In genomic region chr17:80887749-80888119, GRCm38 (mm10) we compare ENCODE assay signal across 9 mouse cellular contexts. TPM values are rescaled to one million over a fixed set of nuclear protein-coding genes. Genes with fewer than 3 reads are reported as not detected.
DNase-seq lines count a peak whose midpoint lies in the region; ATAC-seq and TF ChIP-seq lines count a peak whose summit lies in the region.
"Had no signal": no experiment of that assay in that cellular context is flagged by ENCODE, and none has a peak within 500 bp of the region (broad histone marks: within the 10 kb centered on the region; RNA-seq: fewer than 3 reads in every experiment).

No protein-coding gene starts in this region.

- peak overlapping the region; percentile 14; the same call in 1 of the 2 replicates for H3K4me2 ChIP-seq in forebrain, embryonic 16.5 days (ENCODE audit: low read length)
- H3K4me2 ChIP-seq in hindbrain, embryonic 12.5 days (replicated peaks), result peak overlapping the region; percentile 26; the same call in 1 of the 2 replicates
- peak overlapping the region; percentile 24; the same call in 1 of the 2 replicates for H3K4me2 ChIP-seq in midbrain, postnatal 0 days (ENCODE audit: low read depth, low read length, poor library complexity, severe bottlenecking)

- peak; percentile 39 for ATAC-seq in forebrain, embryonic 16.5 days
- peak; percentile 55; the same call in 1 of the 2 replicates for ATAC-seq in hindbrain, embryonic 12.5 days (ENCODE audit: low FRiP score)
- no peak for ATAC-seq in midbrain, postnatal 0 days (ENCODE audit: low FRiP score)

- no peak overlapping the region for H3K9ac ChIP-seq in forebrain, embryonic 16.5 days (replicated peaks; ENCODE audit: low read depth, low read length)
- no peak overlapping the region for H3K9ac ChIP-seq in hindbrain, embryonic 12.5 days
- no peak overlapping the region for H3K9ac ChIP-seq in midbrain, postnatal 0 days (replicated peaks; ENCODE audit: low read length, poor library complexity, severe bottlenecking)

- no peaks in the 10 kb centered on the region for H3K27me3 ChIP-seq in forebrain, embryonic 16.5 days (replicated peaks; ENCODE audit: control insufficient read depth, insufficient read depth, low read length)
- no peaks in the 10 kb centered on the region for H3K27me3 ChIP-seq in hindbrain, embryonic 12.5 days
- H3K27me3 ChIP-seq in midbrain, postnatal 0 days (ENCODE audit: insufficient read depth, low read length), result no peaks in the 10 kb centered on the region

- peak overlapping the region; percentile 20; the same call in 1 of the 2 replicates for H3K27ac ChIP-seq in gastrocnemius, adult 2 months
- H3K27ac ChIP-seq in forebrain, embryonic 16.5 days (ENCODE audit: low read length), result peak overlapping the region; percentile 33; the same call in 1 of the 2 replicates
- H3K27ac ChIP-seq in hindbrain, embryonic 12.5 days, result peak overlapping the region; percentile 79
- H3K27ac ChIP-seq in midbrain, postnatal 0 days (ENCODE audit: low read depth, low read length), result no peak overlapping the region

- TF ChIP-seq CTCF in gastrocnemius, adult 2 months (IDR thresholded peaks at IDR 0.05), result no peak
- TF ChIP-seq CTCF in midbrain, postnatal 0 days (IDR thresholded peaks at IDR 0.05), result no peak

- no peak for DNase-seq in gastrocnemius, adult 2 months
- no peak for DNase-seq in gastrocnemius, postnatal 36 days
- peak; percentile 19 for DNase-seq in midbrain, postnatal 0 days (ENCODE audit: low spot score)
- DNase-seq in adrenal gland, adult (ENCODE audit: inconsistent age in 2 of 2, low spot score in 1 of 2), result no peak
- no peak for DNase-seq in adrenal gland, adult 18-20 months (ENCODE audit: low spot score in 2 of 2)
- DNase-seq in thymus, adult 18-20 months, result no peak
- DNase-seq: lung, postnatal 4 days had no signal

- H3K36me3 ChIP-seq in forebrain, embryonic 16.5 days (ENCODE audit: control insufficient read depth, insufficient read depth), result no peaks in the 10 kb centered on the region
- H3K36me3 ChIP-seq in hindbrain, embryonic 12.5 days, result no peaks in the 10 kb centered on the region
- no peaks in the 10 kb centered on the region for H3K36me3 ChIP-seq in midbrain, postnatal 0 days (ENCODE audit: insufficient read depth, low read length)

- intact Hi-C loops in gastrocnemius, adult 2 months (cut with DNase I), result no loop called here
- intact Hi-C loops in gastrocnemius, postnatal 36 days (cut with DNase I), result no loop called here

- H3K9me3 ChIP-seq in forebrain, embryonic 16.5 days (ENCODE audit: control insufficient read depth, low read length), result no peaks in the 10 kb centered on the region
- no peaks in the 10 kb centered on the region for H3K9me3 ChIP-seq in hindbrain, embryonic 12.5 days (replicated peaks)
- no peaks in the 10 kb centered on the region for H3K9me3 ChIP-seq in midbrain, postnatal 0 days (ENCODE audit: low read length)

- H3K4me1 ChIP-seq in forebrain, embryonic 16.5 days (replicated peaks; ENCODE audit: control insufficient read depth, insufficient read depth, low read length), result peaks cover 14% of the 10 kb centered on the region
- peaks cover 22% of the 10 kb centered on the region for H3K4me1 ChIP-seq in hindbrain, embryonic 12.5 days
- H3K4me1 ChIP-seq in midbrain, postnatal 0 days (ENCODE audit: insufficient read depth, low read length), result peaks cover 3% of the 10 kb centered on the region; the same call in 1 of the 2 replicates

- WGBS in forebrain, embryonic 16.5 days, result 4% methylated on average over 8 of the region's 8 CpGs
- 22% methylated on average over 8 of the region's 8 CpGs for WGBS in hindbrain, embryonic 12.5 days
- WGBS in midbrain, postnatal 0 days, result 16% methylated on average over 8 of the region's 8 CpGs

- H3K4me3 ChIP-seq in gastrocnemius, adult 2 months, result peak overlapping the region; percentile 42
- no peak overlapping the region for H3K4me3 ChIP-seq in forebrain, embryonic 16.5 days (replicated peaks; ENCODE audit: low read length)
- H3K4me3 ChIP-seq in hindbrain, embryonic 12.5 days, result no peak overlapping the region
- no peak overlapping the region for H3K4me3 ChIP-seq in midbrain, postnatal 0 days (ENCODE audit: low read depth, low read length)

RNA-seq across cellular contexts. Expression of gene Tmem178, which starts 56.7 kb away (rescaled TPM):
- under 1 TPM; 0.25 to 0.28 TPM for total RNA-seq in gastrocnemius, adult 2 months (2021)
- under 1 TPM; 0.25 to 0.26 TPM for total RNA-seq in gastrocnemius, postnatal 36 days (2021)
- 36.3 and 41.4 TPM in 2 replicates for polyA plus RNA-seq in forebrain, embryonic 16.5 days (2015; fragmentation: Nextera tagmentation; extraction: Ambion mirVana)
- 23.1 and 23.7 TPM in 2 replicates for polyA plus RNA-seq in hindbrain, embryonic 12.5 days (2016; fragmentation: Nextera tagmentation; extraction: Ambion mirVana)
- 21.9 and 26.5 TPM in 2 replicates for total RNA-seq in midbrain, postnatal 0 days (2014; rRNA removed)
- 18.9 and 20.1 TPM in 2 replicates for polyA plus RNA-seq in midbrain, postnatal 0 days (2015; fragmentation: Nextera tagmentation; extraction: Ambion mirVana)
- total RNA-seq in adrenal gland, adult 18-20 months (2021), result 10 to 100 TPM; 14.7 to 45.1 TPM

Comparison
In these comparisons a context has a peak if more than half of its experiments do, and no peak if none do; other contexts are left out.
1. RNA of gene Tmem178, which starts 56.7 kb away (total RNA-seq): 14.7 to 45.1 TPM in adrenal gland, adult 18-20 months and 21.9 to 26.5 TPM in midbrain, postnatal 0 days; 0.25 to 0.28 TPM in gastrocnemius, adult 2 months and 0.25 to 0.26 TPM in gastrocnemius, postnatal 36 days; every median in the first group is over 10 times any median in the second.
2. Peak in every context shown above with its lines, with median percentiles within 50 percentile points of each other: H3K4me2 ChIP-seq.